Mouse (Mus musculus): Measurements from ENCODE around the gene Rad51b. TPM values are rescaled to one million over a fixed set of nuclear protein-coding genes. Genes with fewer than 3 reads are reported as not detected.

Gene Rad51b
- polyA plus RNA-seq, 1 experiment from 2014 or later: 4.4 TPM

- H3K4me1 ChIP-seq (ENCODE audit: control insufficient read depth, low read depth, low read length): no peaks in the 10 kb centered on the region
Measured at GRCm38 (mm10) chr12:79647976-79648375, 350.9 kb downstream of the Rad51b start.

GRCm38 (mm10) chr12:79648812-79649700, 352.0 kb downstream of the Rad51b start:
- ATAC-seq (ENCODE audit: low read depth): no peak
- Histone ChIP-seq H3K4me2 (ENCODE audit: low read depth, low read length) (no peak overlapping the region), H3K9me3 (replicated peaks; ENCODE audit: control insufficient read depth, low read length) (no peaks in the 10 kb centered on the region), H3K4me1 (ENCODE audit: control insufficient read depth, low read depth, low read length) (no peaks in the 10 kb centered on the region), H3K36me3 (ENCODE audit: control insufficient read depth, insufficient read depth) (no peaks in the 10 kb centered on the region), H3K27ac (ENCODE audit: low read length) (no peak overlapping the region), H3K27me3 (ENCODE audit: control insufficient read depth, insufficient read depth, low read depth, low read length) (no peaks in the 10 kb centered on the region), H3K4me3 (ENCODE audit: low read depth, low read length) (no peak overlapping the region), H3K9ac (ENCODE audit: low read depth, low read length) (no peak overlapping the region)
- 54% methylated on average over 6 of the region's 7 CpGs for WGBS (ENCODE audit: insufficient replicate concordance)

More at GRCm38 (mm10) chr12:79647976-79648375, 350.9 kb downstream of the Rad51b start:
- H3K4me2 ChIP-seq (ENCODE audit: low read depth, low read length): no peak overlapping the region
- no peak for ATAC-seq (ENCODE audit: low read depth)
- H3K36me3 ChIP-seq (ENCODE audit: control insufficient read depth, insufficient read depth): no peaks in the 10 kb centered on the region
- H3K4me3 ChIP-seq (ENCODE audit: low read depth, low read length): no peak overlapping the region
- H3K27ac ChIP-seq (ENCODE audit: low read length): no peak overlapping the region
- 62% methylated on average over 5 of the region's 5 CpGs for WGBS (ENCODE audit: insufficient replicate concordance)
- no peak overlapping the region for H3K9ac ChIP-seq (ENCODE audit: low read depth, low read length)
- H3K27me3 ChIP-seq (ENCODE audit: control insufficient read depth, insufficient read depth, low read depth, low read length): no peaks in the 10 kb centered on the region
- no peaks in the 10 kb centered on the region for H3K9me3 ChIP-seq (replicated peaks; ENCODE audit: control insufficient read depth, low read length)

- Histone ChIP-seq H3K9me3 (replicated peaks; ENCODE audit: control insufficient read depth, low read length) (no peaks in the 10 kb centered on the region), H3K36me3 (ENCODE audit: control insufficient read depth, insufficient read depth) (no peaks in the 10 kb centered on the region), H3K9ac (ENCODE audit: low read depth, low read length) (no peak overlapping the region), H3K27ac (ENCODE audit: low read length) (no peak overlapping the region), H3K27me3 (ENCODE audit: control insufficient read depth, insufficient read depth, low read depth, low read length) (no peaks in the 10 kb centered on the region), H3K4me2 (ENCODE audit: low read depth, low read length) (no peak overlapping the region), H3K4me3 (ENCODE audit: low read depth, low read length) (no peak overlapping the region), H3K4me1 (ENCODE audit: control insufficient read depth, low read depth, low read length) (no peaks in the 10 kb centered on the region)
- no peak for ATAC-seq (ENCODE audit: low read depth)
Measured at GRCm38 (mm10) chr12:79649796-79650195, 352.7 kb downstream of the Rad51b start.

GRCm38 (mm10) chr12:79655138-79655537, 358.1 kb downstream of the Rad51b start:
- H3K36me3 ChIP-seq (ENCODE audit: control insufficient read depth, insufficient read depth): no peaks in the 10 kb centered on the region
- H3K9ac ChIP-seq (ENCODE audit: low read depth, low read length): no peak overlapping the region
- ATAC-seq (ENCODE audit: low read depth): no peak
- H3K27me3 ChIP-seq (ENCODE audit: control insufficient read depth, insufficient read depth, low read depth, low read length): no peaks in the 10 kb centered on the region
- H3K27ac ChIP-seq (ENCODE audit: low read length): no peak overlapping the region
- H3K4me3 ChIP-seq (ENCODE audit: low read depth, low read length): no peak overlapping the region
- H3K9me3 ChIP-seq (replicated peaks; ENCODE audit: control insufficient read depth, low read length): no peaks in the 10 kb centered on the region
- H3K4me2 ChIP-seq (ENCODE audit: low read depth, low read length): no peak overlapping the region
- WGBS (ENCODE audit: insufficient replicate concordance): 77% methylated on average over 5 of the region's 5 CpGs
- H3K4me1 ChIP-seq (ENCODE audit: control insufficient read depth, low read depth, low read length): no peaks in the 10 kb centered on the region

- Histone ChIP-seq H3K4me2 (ENCODE audit: low read depth, low read length) (no peak overlapping the region), H3K4me3 (ENCODE audit: low read depth, low read length) (no peak overlapping the region), H3K9me3 (replicated peaks; ENCODE audit: control insufficient read depth, low read length) (no peaks in the 10 kb centered on the region), H3K4me1 (ENCODE audit: control insufficient read depth, low read depth, low read length) (no peaks in the 10 kb centered on the region; the same call in 1 of the 2 replicates), H3K9ac (ENCODE audit: low read depth, low read length) (no peak overlapping the region; the same call in 1 of the 2 replicates), H3K27me3 (ENCODE audit: control insufficient read depth, insufficient read depth, low read depth, low read length) (no peaks in the 10 kb centered on the region), H3K27ac (ENCODE audit: low read length) (no peak overlapping the region), H3K36me3 (ENCODE audit: control insufficient read depth, insufficient read depth) (no peaks in the 10 kb centered on the region)
- ATAC-seq (ENCODE audit: low read depth): no peak
- 64% methylated on average over 3 of the region's 3 CpGs for WGBS (ENCODE audit: insufficient replicate concordance)
Measured at GRCm38 (mm10) chr12:79658861-79659260, 361.8 kb downstream of the Rad51b start.

- Histone ChIP-seq H3K4me1 (ENCODE audit: control insufficient read depth, low read depth, low read length) (no peaks in the 10 kb centered on the region; the same call in 1 of the 2 replicates), H3K9ac (ENCODE audit: low read depth, low read length) (no peak overlapping the region), H3K4me2 (ENCODE audit: low read depth, low read length) (no peak overlapping the region), H3K27ac (ENCODE audit: low read length) (no peak overlapping the region), H3K36me3 (ENCODE audit: control insufficient read depth, insufficient read depth) (no peaks in the 10 kb centered on the region), H3K27me3 (ENCODE audit: control insufficient read depth, insufficient read depth, low read depth, low read length) (no peaks in the 10 kb centered on the region), H3K9me3 (replicated peaks; ENCODE audit: control insufficient read depth, low read length) (no peaks in the 10 kb centered on the region), H3K4me3 (ENCODE audit: low read depth, low read length) (no peak overlapping the region)
- 41% methylated on average over 2 of the region's 2 CpGs for WGBS (ENCODE audit: insufficient replicate concordance)
- no peak for ATAC-seq (ENCODE audit: low read depth)
Measured at GRCm38 (mm10) chr12:79661270-79661669, 364.2 kb downstream of the Rad51b start.

- WGBS (ENCODE audit: insufficient replicate concordance): 66% methylated on average over 10 of the region's 10 CpGs
- Histone ChIP-seq H3K4me2 (ENCODE audit: low read depth, low read length) (no peak overlapping the region), H3K4me3 (ENCODE audit: low read depth, low read length) (no peak overlapping the region), H3K27me3 (ENCODE audit: control insufficient read depth, insufficient read depth, low read depth, low read length) (no peaks in the 10 kb centered on the region), H3K9ac (ENCODE audit: low read depth, low read length) (no peak overlapping the region), H3K9me3 (replicated peaks; ENCODE audit: control insufficient read depth, low read length) (no peaks in the 10 kb centered on the region), H3K36me3 (ENCODE audit: control insufficient read depth, insufficient read depth) (no peaks in the 10 kb centered on the region), H3K4me1 (ENCODE audit: control insufficient read depth, low read depth, low read length) (no peaks in the 10 kb centered on the region; the same call in 1 of the 2 replicates), H3K27ac (ENCODE audit: low read length) (no peak overlapping the region)
- ATAC-seq (ENCODE audit: low read depth): no peak
Measured at GRCm38 (mm10) chr12:79663131-79663892, 366.2 kb downstream of the Rad51b start.

GRCm38 (mm10) chr12:79663893-79664574, 367.0 kb downstream of the Rad51b start:
- WGBS (ENCODE audit: insufficient replicate concordance): 69% methylated on average over 7 of the region's 7 CpGs
- Histone ChIP-seq H3K27ac (ENCODE audit: low read length) (no peak overlapping the region), H3K4me2 (ENCODE audit: low read depth, low read length) (no peak overlapping the region), H3K4me3 (ENCODE audit: low read depth, low read length) (no peak overlapping the region), H3K36me3 (ENCODE audit: control insufficient read depth, insufficient read depth) (no peaks in the 10 kb centered on the region), H3K9ac (ENCODE audit: low read depth, low read length) (no peak overlapping the region), H3K27me3 (ENCODE audit: control insufficient read depth, insufficient read depth, low read depth, low read length) (no peaks in the 10 kb centered on the region), H3K4me1 (ENCODE audit: control insufficient read depth, low read depth, low read length) (no peaks in the 10 kb centered on the region; the same call in 1 of the 2 replicates), H3K9me3 (replicated peaks; ENCODE audit: control insufficient read depth, low read length) (no peaks in the 10 kb centered on the region)
- ATAC-seq (ENCODE audit: low read depth): no peak
